Mouse (Mus musculus): Measurements from ENCODE around the gene Hmgn3.

The Hmgn3 gene

DNA sequence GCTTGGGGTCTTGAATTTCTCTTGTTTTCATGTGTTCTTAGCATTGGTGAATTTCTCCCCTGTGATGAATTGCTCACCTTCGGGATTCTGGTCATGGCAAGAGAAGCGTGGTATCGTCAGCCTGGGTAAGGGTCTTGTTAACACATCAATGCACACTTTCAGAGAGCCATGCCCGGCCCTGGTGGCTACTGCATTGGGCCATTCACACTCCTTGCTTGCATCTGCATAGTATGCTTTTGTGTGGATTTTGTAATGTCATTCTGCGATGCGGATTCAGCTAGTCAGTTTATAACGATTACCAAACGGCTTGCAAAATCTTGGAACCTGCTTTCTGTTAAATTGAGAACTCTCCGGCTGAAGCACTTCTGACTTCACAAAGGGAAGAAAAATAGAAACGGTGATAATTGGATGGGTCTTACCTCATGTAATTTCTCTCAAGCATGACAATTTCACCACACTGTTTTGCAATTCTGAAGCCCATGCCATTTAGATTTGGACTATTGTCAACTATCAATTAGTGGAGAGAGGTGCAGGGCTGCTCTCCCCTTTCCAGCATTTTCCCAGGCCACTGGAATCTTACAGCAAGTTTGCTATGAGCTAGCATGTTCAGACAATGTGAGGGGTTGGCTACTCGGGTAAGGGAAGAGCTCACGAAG is 47.7 kb downstream of the Hmgn3 start:
- in situ Hi-C loops (cut with MboI) = no loop called here

DNA sequence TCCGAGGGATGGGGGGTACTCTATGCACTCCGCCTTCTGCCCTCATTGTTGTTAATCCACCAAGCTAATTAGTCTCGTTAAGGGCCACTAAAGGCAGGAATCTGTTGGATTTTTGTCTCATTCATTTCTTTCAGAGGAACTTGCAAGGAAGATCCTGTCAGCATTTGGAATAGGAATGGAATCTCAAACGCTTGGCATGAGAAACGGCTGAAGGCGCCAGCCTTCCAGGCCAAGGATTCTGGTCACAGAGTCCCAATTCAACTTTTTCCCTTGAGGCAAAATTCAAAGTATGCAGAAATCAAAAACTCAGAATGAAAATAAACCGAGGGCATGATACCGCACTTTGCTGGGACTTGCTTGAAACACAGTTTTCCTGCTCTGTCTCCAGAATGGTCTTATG is 48.7 kb downstream of the Hmgn3 start:
- in situ Hi-C loops (cut with MboI) = no loop called here

DNA sequence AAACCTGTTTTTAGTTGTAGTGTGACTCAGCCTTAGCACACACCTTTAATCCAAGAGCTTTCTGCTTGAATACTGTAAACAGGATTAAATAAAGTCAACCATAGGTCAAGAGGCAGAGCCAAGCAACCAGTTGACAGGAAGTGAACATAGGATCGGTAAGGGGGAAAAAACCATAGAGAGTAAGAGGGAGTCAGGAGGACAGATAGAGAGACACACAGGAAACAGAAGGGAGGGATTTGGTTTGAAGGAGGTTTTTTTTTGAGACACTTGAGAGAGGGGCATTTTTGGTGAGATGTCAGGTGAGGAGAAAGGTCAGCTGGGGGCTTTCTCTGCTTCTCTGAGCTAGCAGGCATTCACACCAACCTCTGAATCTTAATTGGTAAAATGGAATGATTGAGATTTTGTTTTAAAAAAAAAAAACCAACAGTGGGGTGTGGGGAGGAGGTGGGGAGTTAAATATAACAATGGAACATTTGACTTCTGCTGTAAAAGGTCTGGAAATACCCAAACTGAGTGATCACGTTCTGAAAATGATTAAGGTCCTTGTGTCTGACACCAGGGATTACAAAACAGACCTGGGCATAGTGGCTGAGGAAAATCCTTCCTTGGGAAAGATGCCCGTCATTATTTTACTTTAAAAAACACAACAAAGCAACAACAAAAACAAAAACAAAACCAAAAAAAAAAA is 51.7 kb downstream of the Hmgn3 start:
- in situ Hi-C loops (cut with MboI) = no loop called here

DNA sequence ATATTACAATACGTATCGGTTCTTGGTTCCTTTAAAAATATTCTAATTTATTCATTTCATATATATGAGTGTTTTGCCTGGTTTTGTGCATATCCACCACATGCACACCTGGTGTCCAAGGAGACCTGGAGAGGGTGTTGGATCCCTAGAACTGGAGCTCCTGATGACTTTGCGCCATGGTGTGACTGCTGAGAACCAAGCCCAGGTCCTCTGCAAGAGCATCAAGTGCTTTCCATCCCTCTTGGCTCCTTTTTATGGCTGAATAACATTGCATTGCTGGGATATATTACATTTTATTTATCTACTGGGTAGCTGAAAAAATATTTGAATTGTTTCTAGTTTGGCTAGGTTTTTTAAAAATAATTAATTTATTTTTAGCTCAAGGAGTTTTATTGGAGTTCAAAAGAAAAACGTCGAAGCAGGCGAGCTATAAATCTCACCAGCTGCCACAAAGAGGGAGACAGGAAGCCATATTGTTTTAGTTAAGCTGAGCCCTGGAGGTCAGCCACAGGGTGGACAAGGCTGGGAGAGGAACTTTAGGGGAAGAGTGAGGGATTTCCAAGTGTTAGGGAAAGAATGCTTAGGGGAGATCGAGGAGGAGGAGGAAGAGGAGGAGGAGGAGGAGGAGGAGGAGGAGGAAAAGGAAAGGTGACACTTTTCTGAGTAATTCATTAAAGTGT is 62.6 kb downstream of the Hmgn3 start:
- in situ Hi-C loops (cut with MboI) = no loop called here

DNA sequence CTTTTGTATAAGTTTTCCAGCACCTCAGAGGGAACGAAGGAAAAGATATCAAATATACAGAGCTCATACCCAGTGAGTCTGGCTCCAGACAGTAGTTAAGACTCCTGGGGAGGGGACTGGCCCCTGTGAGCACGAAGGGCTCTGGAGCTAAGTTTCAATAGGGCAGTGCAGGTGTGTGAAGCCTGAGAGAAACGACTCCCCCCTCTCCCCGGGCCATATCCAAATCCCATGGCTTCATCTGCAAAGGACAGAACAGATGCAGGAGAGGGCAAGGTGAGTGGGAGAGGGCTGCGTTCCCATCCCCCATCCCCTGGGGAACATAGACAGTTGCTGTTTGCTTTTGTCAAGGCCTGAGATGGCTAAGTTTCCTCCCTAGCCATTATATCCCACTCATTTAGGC is 63.4 kb downstream of the Hmgn3 start:
- in situ Hi-C loops (cut with MboI) = no loop called here

DNA sequence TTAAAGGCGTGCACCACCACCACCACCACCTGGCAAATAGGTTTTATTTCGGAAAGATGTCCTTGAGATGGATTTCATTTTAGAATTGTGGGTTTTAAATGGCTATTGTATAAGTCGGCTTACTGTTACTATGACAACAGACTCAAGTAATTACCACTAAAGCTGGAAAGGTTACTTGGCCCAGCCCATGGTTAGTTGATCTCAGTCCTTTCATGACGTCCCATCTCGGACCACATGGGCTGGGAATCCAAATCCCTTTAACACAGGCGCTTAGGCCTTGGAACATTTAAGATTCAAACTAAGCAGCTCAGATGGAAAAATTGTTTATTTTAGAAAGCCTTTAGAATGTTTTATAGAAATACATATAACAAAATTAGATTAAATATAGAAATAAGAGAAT is 64.2 kb downstream of the Hmgn3 start:
- in situ Hi-C loops (cut with MboI) = no loop called here

DNA sequence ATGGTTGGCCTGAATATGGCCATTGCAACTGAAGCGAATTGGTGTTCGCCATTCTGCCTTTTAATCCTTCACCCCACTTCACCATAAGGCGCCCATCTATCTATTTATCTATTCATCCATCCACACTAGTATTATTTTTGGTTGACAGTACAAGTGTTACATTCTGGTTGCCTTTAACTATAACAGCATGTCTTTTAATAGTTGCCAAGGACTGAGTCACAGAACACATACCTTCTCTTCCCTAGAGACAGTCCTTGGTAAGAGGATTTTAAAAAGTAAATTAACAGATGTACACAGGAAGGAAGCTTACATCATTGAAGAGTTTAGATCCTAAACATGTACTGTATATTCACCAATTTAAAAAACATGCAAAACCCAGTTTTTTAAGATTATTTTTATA is 66.8 kb downstream of the Hmgn3 start:
- in situ Hi-C loops (cut with MboI) = no loop called here

DNA sequence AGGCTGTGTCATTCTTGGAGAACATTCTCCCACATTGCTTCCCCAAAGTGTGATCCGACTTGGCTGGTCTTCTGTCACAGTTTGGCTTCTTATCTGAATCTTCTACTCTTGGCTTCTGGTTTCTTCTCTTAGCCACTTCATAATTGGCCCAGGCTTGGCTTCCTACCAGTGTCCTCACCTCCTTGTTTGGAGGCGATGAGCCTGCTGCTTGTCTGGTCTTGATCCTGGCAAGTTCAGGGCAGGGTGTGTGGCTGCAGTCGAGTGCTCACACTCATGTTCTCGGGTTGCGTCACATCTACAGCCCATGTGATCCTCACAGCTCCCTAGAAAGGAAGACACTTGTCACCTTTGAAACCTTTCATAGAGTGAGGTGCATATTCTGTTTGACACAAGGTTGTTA is 78.2 kb downstream of the Hmgn3 start:
- in situ Hi-C loops (cut with MboI) = no loop called here

DNA sequence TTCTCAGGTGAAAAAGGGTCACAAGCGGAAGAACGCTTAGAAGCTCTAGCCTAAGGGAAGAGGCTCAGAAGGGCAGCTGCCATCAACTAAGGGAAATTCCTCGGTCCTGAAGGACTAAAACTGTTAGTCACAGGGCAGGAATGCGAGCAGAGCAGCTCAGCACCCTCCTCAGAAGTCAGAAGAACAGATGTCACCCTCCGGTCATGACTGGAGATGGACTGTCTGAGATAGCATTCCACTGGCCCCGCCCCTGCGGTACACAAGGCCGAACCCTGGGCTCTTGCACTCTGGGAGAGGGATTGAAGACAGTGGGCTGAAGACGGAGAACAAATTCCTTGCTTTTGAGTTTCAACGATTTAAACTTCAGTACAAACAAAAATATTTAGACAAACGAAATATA is 85.2 kb downstream of the Hmgn3 start:
- in situ Hi-C loops (cut with MboI) = no loop called here

All from mature B cell (primary cell).